Mouse (Mus musculus) adrenal gland, postnatal 25 days (tissue): ENCODE data around the gene Snrnp35. TPM values are rescaled to one million over a fixed set of nuclear protein-coding genes. Genes with fewer than 3 reads are reported as not detected.
"Not testable (repeated sequence)": the region's sequence is repeated elsewhere in the genome, so short reads cannot be mapped to it uniquely, and the experiment has no call there.

Experiments
- DNase-seq: peaks from one replicate; pipeline ENCODE4 v3.0.0; 2021; ENCODE audit warnings: mixed read lengths
- total RNA-seq: library from RNA; stranded (reverse); gene quantifications from 2 replicates; pipeline ENCODE4 v1.2.3, GENCODE M21; 2021

Gene Snrnp35
- total RNA-seq, 1 experiment from 2014 or later, result 20.7 TPM

- DNase-seq, result no peak
Measured at GRCm38 (mm10) chr5:124463462-124463861, 19.5 kb upstream of the Snrnp35 start.

GRCm38 (mm10) chr5:124464905-124465304 lies 18.0 kb upstream of the Snrnp35 start:
- no peak for DNase-seq

- DNase-seq, result no peak
Measured at GRCm38 (mm10) chr5:124467766-124468165, 15.2 kb upstream of the Snrnp35 start.

GRCm38 (mm10) chr5:124468365-124468764 lies 14.6 kb upstream of the Snrnp35 start:
- no peak for DNase-seq

- no peak for DNase-seq
Measured at GRCm38 (mm10) chr5:124469486-124469885, 13.4 kb upstream of the Snrnp35 start.

- DNase-seq, result no peak
Measured at GRCm38 (mm10) chr5:124470591-124471171, 12.3 kb upstream of the Snrnp35 start.

GRCm38 (mm10) chr5:124478873-124479204 lies 4.1 kb upstream of the Snrnp35 start:
- DNase-seq, result no peak

- no peak for DNase-seq
Measured at GRCm38 (mm10) chr5:124480119-124480518, 2.8 kb upstream of the Snrnp35 start.

GRCm38 (mm10) chr5:124481714-124482113 lies 1.2 kb upstream of the Snrnp35 start:
- DNase-seq, result no peak

GRCm38 (mm10) chr5:124482436-124482965 lies 433 bp upstream of the Snrnp35 start:
- no peak for DNase-seq

- DNase-seq, result no peak
Measured at GRCm38 (mm10) chr5:124483655-124484396, 892 bp downstream of the Snrnp35 start.

- no peak for DNase-seq
Measured at GRCm38 (mm10) chr5:124485654-124486053, 2.7 kb downstream of the Snrnp35 start.

- no peak for DNase-seq
Measured at GRCm38 (mm10) chr5:124488885-124489284, 6.0 kb downstream of the Snrnp35 start.

- DNase-seq, result no peak
Measured at GRCm38 (mm10) chr5:124491732-124492131, 8.8 kb downstream of the Snrnp35 start.

- no peak for DNase-seq
Measured at GRCm38 (mm10) chr5:124492618-124493017, 9.7 kb downstream of the Snrnp35 start.

- DNase-seq, result no peak
Measured at GRCm38 (mm10) chr5:124493455-124493854, 10.5 kb downstream of the Snrnp35 start.

- DNase-seq, result no peak
Measured at GRCm38 (mm10) chr5:124495547-124495946, 12.6 kb downstream of the Snrnp35 start.

GRCm38 (mm10) chr5:124496614-124497514 lies 13.9 kb downstream of the Snrnp35 start:
- DNase-seq, result no peak

GRCm38 (mm10) chr5:124498221-124498876 lies 15.4 kb downstream of the Snrnp35 start:
- peak; percentile 28 for DNase-seq

- DNase-seq, result no peak
Measured at GRCm38 (mm10) chr5:124499001-124499400, 16.1 kb downstream of the Snrnp35 start.

GRCm38 (mm10) chr5:124500037-124500436 lies 17.1 kb downstream of the Snrnp35 start:
- DNase-seq, result not testable (repeated sequence)

- no peak for DNase-seq
Measured at GRCm38 (mm10) chr5:124500573-124500972, 17.6 kb downstream of the Snrnp35 start.
